Mouse (Mus musculus): ENCODE data around the gene Oscp1. TPM values are rescaled to one million over a fixed set of nuclear protein-coding genes. Genes with fewer than 3 reads are reported as not detected.

The Oscp1 gene
- total RNA-seq (2023) = under 1 TPM; 0.47 to 0.61 TPM

GRCm38 (mm10) chr4:126058134-126058996 lies at the start of gene Oscp1:
TSS of gene Oscp1 (plus strand) at chr4:126058565.

GRCm38 (mm10) chr4:126024303-126024900 lies 34.0 kb upstream of the Oscp1 start, which contains the start of gene Csf3r:
TSS of gene Csf3r (plus strand) at chr4:126024550.

GRCm38 (mm10) chr4:126046851-126047585 lies 11.3 kb upstream of the Oscp1 start, which contains the start of gene Mrps15:
TSS of gene Mrps15 (plus strand) at chr4:126046925.

GRCm38 (mm10) chr4:126096464-126097111 lies 38.2 kb downstream of the Oscp1 start, which contains the start of gene Lsm10:
TSS of gene Lsm10 (plus strand) at chr4:126096623.

GRCm38 (mm10) chr4:126103590-126104068 lies 45.3 kb downstream of the Oscp1 start, which contains the start of gene Stk40:
TSS of gene Stk40 (plus strand) at chr4:126103957.

Other genes with a start within 250 kb of the Oscp1 start
- 1 to 10 TPM in 1 of 2 experiments, under 1 TPM in 1; 0.41 to 1.2 TPM for gene Csf3r, start 34.0 kb upstream of the Oscp1 start, total RNA-seq (2023)
- 10 to 100 TPM; 48.9 to 52.7 TPM for gene Mrps15, start 11.6 kb upstream of the Oscp1 start, total RNA-seq (2023)
- gene Lsm10, start 38.1 kb downstream of the Oscp1 start, total RNA-seq (2023) = 10 to 100 TPM; 11.6 to 17.4 TPM
- 10 to 100 TPM; 36.6 to 37.5 TPM for gene Stk40, start 45.4 kb downstream of the Oscp1 start, total RNA-seq (2023)
- gene Eva1b, start 89.2 kb downstream of the Oscp1 start, total RNA-seq (2023) = 10 to 100 TPM; 18.6 to 19.0 TPM
- gene Sh3d21, start 104.9 kb downstream of the Oscp1 start, total RNA-seq (2023) = 1 to 10 TPM; 1.3 to 1.7 TPM
- gene Thrap3, start 144.2 kb downstream of the Oscp1 start, total RNA-seq (2023) = 100 to 1,000 TPM; 542 to 594 TPM
- gene Map7d1, start 197.8 kb downstream of the Oscp1 start, total RNA-seq (2023) = 10 to 100 TPM; 64.9 to 68.9 TPM
- gene Trappc3, start 203.8 kb downstream of the Oscp1 start, total RNA-seq (2023) = 10 to 100 TPM; 34.9 to 41.5 TPM
- gene Col8a2, start 228.2 kb downstream of the Oscp1 start, total RNA-seq (2023) = under 1 TPM in 1 of 2 experiments, not detected in 1; 0.12 TPM